Mouse (Mus musculus): ENCODE data around the gene Abl2. TPM values are rescaled to one million over a fixed set of nuclear protein-coding genes. Genes with fewer than 3 reads are reported as not detected.

Abl2 gene
- polyA plus RNA-seq, 1 experiment from 2014 or later: 4.2 TPM

DNA sequence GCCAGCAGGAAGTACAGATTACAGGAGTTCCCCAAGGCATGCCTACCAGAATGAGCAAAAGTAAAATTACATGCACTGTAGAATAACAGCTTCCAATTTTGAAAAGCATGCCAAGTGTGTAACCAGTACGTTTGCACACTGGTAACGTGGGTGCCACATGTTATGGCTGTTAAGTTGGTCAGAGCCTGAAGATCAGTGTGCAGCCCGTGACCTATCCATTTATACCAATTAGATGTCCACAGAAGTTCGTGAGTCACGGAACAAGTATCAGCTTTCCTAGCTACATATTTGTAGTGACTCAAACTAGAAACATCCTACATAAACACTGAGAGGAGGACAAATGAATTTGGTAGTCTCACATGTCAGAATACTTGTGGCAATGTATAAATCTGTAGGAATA, 80.9 kb downstream of the Abl2 start:
- Histone ChIP-seq H3K27me3 (ENCODE audit: control insufficient read depth, insufficient read depth, low read length) (no peaks in the 10 kb centered on the region), H3K4me1 (ENCODE audit: control insufficient read depth in 2 of 2, insufficient read depth in 2 of 2, low read length in 2 of 2) (no peaks in the 10 kb centered on the region), H3K9ac (ENCODE audit: low read length) (no peak overlapping the region), H3K4me3 (ENCODE audit: control insufficient read depth in 1 of 2, insufficient read depth in 1 of 2, low read depth in 1 of 2, low read length in 2 of 2) (no peak overlapping the region), H3K27ac (replicated peaks in 1 of 2; ENCODE audit: control insufficient read depth in 1 of 2, insufficient read depth in 1 of 2, low read depth in 2 of 2, low read length in 2 of 2) (no peak overlapping the region), H3K9me3 (ENCODE audit: control insufficient read depth, low read length) (no peaks in the 10 kb centered on the region), H3K36me3 (ENCODE audit: control insufficient read depth, insufficient read depth, low read length) (peaks cover 73% of the 10 kb centered on the region), H3K4me2 (ENCODE audit: low read length) (no peak overlapping the region)
- 88% methylated on average over 5 of the region's 5 CpGs for WGBS
- ATAC-seq (ENCODE audit: insufficient number of reproducible peaks, insufficient read depth, low FRiP score, low read depth): no peak

DNA sequence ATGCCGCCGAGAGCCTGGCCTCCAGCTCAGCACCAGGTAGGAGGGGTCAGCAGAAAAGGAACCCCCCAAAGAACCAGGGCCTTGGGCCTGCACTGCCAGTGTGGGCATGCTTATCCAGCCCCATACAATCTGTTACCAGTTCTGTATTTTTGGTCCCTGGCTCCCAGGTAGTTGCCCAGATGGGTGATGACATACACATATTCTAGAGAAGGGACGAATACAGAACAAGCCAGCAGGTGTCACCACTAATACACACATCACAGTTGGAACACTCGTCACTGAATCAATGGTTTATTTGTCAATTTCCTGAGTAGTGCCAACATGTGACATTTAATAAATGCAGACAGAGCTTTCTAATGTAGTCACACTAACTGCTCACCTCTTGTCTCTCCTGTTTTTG, 82.0 kb downstream of the Abl2 start:
- ATAC-seq (ENCODE audit: insufficient number of reproducible peaks, insufficient read depth, low FRiP score, low read depth): no peak
- 73% methylated on average over 4 of the region's 4 CpGs for WGBS
- no peaks in the 10 kb centered on the region for H3K9me3 ChIP-seq (ENCODE audit: control insufficient read depth, low read length)
- H3K4me2 ChIP-seq (ENCODE audit: low read length): no peak overlapping the region
- H3K27ac ChIP-seq (replicated peaks in 1 of 2; ENCODE audit: control insufficient read depth in 1 of 2, insufficient read depth in 1 of 2, low read depth in 2 of 2, low read length in 2 of 2): no peak overlapping the region
- H3K27me3 ChIP-seq (ENCODE audit: control insufficient read depth, insufficient read depth, low read length): no peaks in the 10 kb centered on the region
- no peaks in the 10 kb centered on the region for H3K4me1 ChIP-seq (ENCODE audit: control insufficient read depth in 2 of 2, insufficient read depth in 2 of 2, low read length in 2 of 2)
- H3K4me3 ChIP-seq (ENCODE audit: control insufficient read depth in 1 of 2, insufficient read depth in 1 of 2, low read depth in 1 of 2, low read length in 2 of 2): no peak overlapping the region
- no peak overlapping the region for H3K9ac ChIP-seq (ENCODE audit: low read length)
- peaks cover 64% of the 10 kb centered on the region for H3K36me3 ChIP-seq (ENCODE audit: control insufficient read depth, insufficient read depth, low read length)

DNA sequence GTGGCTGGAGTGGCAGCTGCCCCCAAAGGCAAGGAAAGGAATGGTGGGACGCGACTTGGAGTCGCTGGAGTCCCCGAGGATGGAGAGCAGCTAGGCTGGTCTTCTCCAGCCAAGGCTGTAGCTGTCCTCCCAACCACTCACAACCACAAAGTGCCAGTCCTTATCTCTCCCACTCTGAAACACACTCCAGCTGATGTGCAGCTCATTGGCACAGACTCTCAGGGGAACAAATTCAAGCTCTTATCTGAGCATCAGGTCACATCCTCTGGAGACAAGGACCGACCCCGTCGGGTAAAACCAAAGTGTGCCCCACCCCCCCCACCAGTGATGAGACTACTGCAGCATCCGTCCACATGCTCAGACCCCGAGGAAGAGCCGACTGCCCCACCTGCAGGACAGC, 83.2 kb downstream of the Abl2 start:
- Histone ChIP-seq H3K9ac (ENCODE audit: low read length) (no peak overlapping the region), H3K27ac (replicated peaks in 1 of 2; ENCODE audit: control insufficient read depth in 1 of 2, insufficient read depth in 1 of 2, low read depth in 2 of 2, low read length in 2 of 2) (no peak overlapping the region), H3K4me1 (ENCODE audit: control insufficient read depth in 2 of 2, insufficient read depth in 2 of 2, low read length in 2 of 2) (no peaks in the 10 kb centered on the region), H3K9me3 (ENCODE audit: control insufficient read depth, low read length) (no peaks in the 10 kb centered on the region), H3K4me3 (ENCODE audit: control insufficient read depth in 1 of 2, insufficient read depth in 1 of 2, low read depth in 1 of 2, low read length in 2 of 2) (no peak overlapping the region), H3K27me3 (ENCODE audit: control insufficient read depth, insufficient read depth, low read length) (no peaks in the 10 kb centered on the region), H3K4me2 (ENCODE audit: low read length) (no peak overlapping the region), H3K36me3 (ENCODE audit: control insufficient read depth, insufficient read depth, low read length) (peaks cover 58% of the 10 kb centered on the region)
- 67% methylated on average over 10 of the region's 10 CpGs for WGBS
- ATAC-seq (ENCODE audit: insufficient number of reproducible peaks, insufficient read depth, low FRiP score, low read depth): no peak; the same call in 1 of the 2 replicates

DNA sequence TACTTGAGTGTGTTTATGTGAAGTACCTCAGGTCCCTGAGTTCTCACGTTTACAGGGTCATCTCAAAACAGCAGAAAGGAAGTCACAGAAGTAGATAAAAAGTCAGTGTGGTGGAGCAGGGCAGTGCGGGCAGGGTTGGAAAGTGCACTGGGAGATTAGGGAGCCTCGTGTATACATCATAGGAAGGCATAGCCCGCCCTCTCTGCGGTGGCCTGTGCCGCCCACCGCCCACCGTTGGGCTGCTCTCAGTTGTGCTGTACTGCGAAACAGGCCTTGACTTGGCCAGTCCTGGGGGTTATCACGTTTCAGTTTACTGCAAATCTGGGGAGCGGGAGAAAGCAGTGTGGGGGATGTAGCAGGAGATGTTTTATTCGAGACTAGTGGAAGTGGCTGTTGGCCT, 84.2 kb downstream of the Abl2 start:
- H3K27ac ChIP-seq (replicated peaks in 1 of 2; ENCODE audit: control insufficient read depth in 1 of 2, insufficient read depth in 1 of 2, low read depth in 2 of 2, low read length in 2 of 2): no peak overlapping the region
- H3K36me3 ChIP-seq (ENCODE audit: control insufficient read depth, insufficient read depth, low read length): peaks cover 60% of the 10 kb centered on the region
- no peak overlapping the region for H3K9ac ChIP-seq (ENCODE audit: low read length)
- no peak for ATAC-seq (ENCODE audit: insufficient number of reproducible peaks, insufficient read depth, low FRiP score, low read depth)
- H3K9me3 ChIP-seq (ENCODE audit: control insufficient read depth, low read length): no peaks in the 10 kb centered on the region
- no peaks in the 10 kb centered on the region for H3K4me1 ChIP-seq (ENCODE audit: control insufficient read depth in 2 of 2, insufficient read depth in 2 of 2, low read length in 2 of 2)
- no peak overlapping the region for H3K4me3 ChIP-seq (ENCODE audit: control insufficient read depth in 1 of 2, insufficient read depth in 1 of 2, low read depth in 1 of 2, low read length in 2 of 2)
- H3K27me3 ChIP-seq (ENCODE audit: control insufficient read depth, insufficient read depth, low read length): no peaks in the 10 kb centered on the region
- WGBS: 67% methylated on average over 12 of the region's 12 CpGs
- H3K4me2 ChIP-seq (ENCODE audit: low read length): no peak overlapping the region

- Histone ChIP-seq H3K9ac (ENCODE audit: low read length) (no peak overlapping the region), H3K27me3 (ENCODE audit: control insufficient read depth, insufficient read depth, low read length) (no peaks in the 10 kb centered on the region), H3K9me3 (ENCODE audit: control insufficient read depth, low read length) (no peaks in the 10 kb centered on the region), H3K4me1 (ENCODE audit: control insufficient read depth in 2 of 2, insufficient read depth in 2 of 2, low read length in 2 of 2) (peaks cover 3 to 4% of the 10 kb centered on the region in 2 experiments; a peak in 1 of 4 replicates), H3K4me2 (ENCODE audit: low read length) (no peak overlapping the region), H3K27ac (replicated peaks in 1 of 2; ENCODE audit: control insufficient read depth in 1 of 2, insufficient read depth in 1 of 2, low read depth in 2 of 2, low read length in 2 of 2) (no peak overlapping the region), H3K36me3 (ENCODE audit: control insufficient read depth, insufficient read depth, low read length) (peaks cover 56% of the 10 kb centered on the region), H3K4me3 (ENCODE audit: control insufficient read depth in 1 of 2, insufficient read depth in 1 of 2, low read depth in 1 of 2, low read length in 2 of 2) (no peak overlapping the region)
- no peak for ATAC-seq (ENCODE audit: insufficient number of reproducible peaks, insufficient read depth, low FRiP score, low read depth)
- 90% methylated on average over 10 of the region's 10 CpGs for WGBS
Observed at GRCm38 (mm10) chr1:156644061-156644460, 85.5 kb downstream of the Abl2 start.

DNA sequence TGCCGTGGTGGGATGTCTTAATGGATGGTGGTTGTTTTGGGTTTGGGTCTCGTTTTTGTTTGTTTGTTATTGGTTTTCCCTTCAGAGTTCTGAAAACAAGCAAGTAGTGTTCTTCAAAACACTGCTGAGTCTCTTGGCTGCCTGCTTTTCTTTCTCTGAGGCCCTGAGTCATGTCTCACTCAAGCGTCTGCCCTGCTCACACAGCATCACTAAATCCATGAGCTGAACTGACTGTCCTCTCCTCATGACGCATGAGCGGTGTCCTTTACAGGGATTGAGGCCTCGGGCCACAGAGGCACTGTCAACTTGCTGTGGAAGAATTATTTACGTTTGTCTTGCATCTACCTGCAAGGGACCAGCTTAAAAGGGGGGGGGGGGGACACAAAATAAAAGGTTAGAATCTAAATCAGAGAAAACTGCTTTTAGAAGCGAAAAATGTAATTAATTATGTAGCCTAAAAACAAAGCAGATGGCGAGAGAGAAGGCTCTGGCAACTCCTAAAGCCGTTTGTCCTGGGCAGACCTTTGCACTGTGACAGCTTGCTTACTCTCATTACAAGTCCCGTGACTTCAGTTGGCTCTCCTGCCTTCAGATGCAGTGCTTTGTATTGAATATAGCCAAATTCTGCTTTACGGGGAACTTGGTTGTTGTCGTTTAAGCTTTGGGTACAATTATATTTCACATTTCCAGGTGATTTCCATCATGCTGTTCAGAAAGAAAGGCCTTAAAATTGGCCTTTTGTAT, 86.4 kb downstream of the Abl2 start:
- 86% methylated on average over 13 of the region's 13 CpGs for WGBS
- H3K4me1 ChIP-seq (ENCODE audit: control insufficient read depth in 2 of 2, insufficient read depth in 2 of 2, low read length in 2 of 2): peaks cover 3 to 4% of the 10 kb centered on the region in 2 experiments; a peak in 1 of 4 replicates
- H3K9ac ChIP-seq (ENCODE audit: low read length): no peak overlapping the region
- no peak overlapping the region for H3K4me2 ChIP-seq (ENCODE audit: low read length)
- H3K36me3 ChIP-seq (ENCODE audit: control insufficient read depth, insufficient read depth, low read length): peaks cover 52% of the 10 kb centered on the region
- no peak overlapping the region for H3K27ac ChIP-seq (replicated peaks in 1 of 2; ENCODE audit: control insufficient read depth in 1 of 2, insufficient read depth in 1 of 2, low read depth in 2 of 2, low read length in 2 of 2)
- H3K4me3 ChIP-seq (ENCODE audit: control insufficient read depth in 1 of 2, insufficient read depth in 1 of 2, low read depth in 1 of 2, low read length in 2 of 2): no peak overlapping the region
- no peak for ATAC-seq (ENCODE audit: insufficient number of reproducible peaks, insufficient read depth, low FRiP score, low read depth)
- H3K9me3 ChIP-seq (ENCODE audit: control insufficient read depth, low read length): no peaks in the 10 kb centered on the region
- H3K27me3 ChIP-seq (ENCODE audit: control insufficient read depth, insufficient read depth, low read length): no peaks in the 10 kb centered on the region

DNA sequence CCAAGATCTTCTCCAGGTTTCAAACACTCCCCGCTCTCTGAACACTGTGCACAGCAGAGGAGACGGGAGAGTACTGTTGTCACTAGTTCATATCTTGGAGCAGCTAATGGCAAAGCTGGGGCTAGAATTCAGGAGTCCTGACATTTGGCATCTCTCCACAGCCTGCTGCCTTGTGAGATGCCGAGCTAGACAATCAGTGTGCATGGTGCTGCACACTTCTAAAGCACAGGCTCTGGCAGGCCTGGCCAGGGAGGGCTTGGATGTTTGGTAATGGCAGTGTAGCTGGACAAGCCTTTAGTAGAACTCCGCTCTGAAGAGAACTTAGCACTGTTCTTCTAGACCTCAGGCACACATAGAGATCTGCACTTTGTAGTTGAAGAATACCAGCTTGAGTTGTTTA, 87.4 kb downstream of the Abl2 start:
- peaks cover 49% of the 10 kb centered on the region for H3K36me3 ChIP-seq (ENCODE audit: control insufficient read depth, insufficient read depth, low read length)
- no peak overlapping the region for H3K9ac ChIP-seq (ENCODE audit: low read length)

GRCm38 (mm10) chr1:156648705-156649104, 90.1 kb downstream of the Abl2 start:
- peaks cover 3 to 4% of the 10 kb centered on the region in 2 experiments; a peak in 2 of 4 replicates for H3K4me1 ChIP-seq (ENCODE audit: control insufficient read depth in 2 of 2, insufficient read depth in 2 of 2, low read length in 2 of 2)
- no peaks in the 10 kb centered on the region for H3K27me3 ChIP-seq (ENCODE audit: control insufficient read depth, insufficient read depth, low read length)
- no peak overlapping the region for H3K27ac ChIP-seq (replicated peaks in 1 of 2; ENCODE audit: control insufficient read depth in 1 of 2, insufficient read depth in 1 of 2, low read depth in 2 of 2, low read length in 2 of 2)
- H3K36me3 ChIP-seq (ENCODE audit: control insufficient read depth, insufficient read depth, low read length): peaks cover 28% of the 10 kb centered on the region
- 10% methylated on average over 2 of the region's 2 CpGs for WGBS
- H3K4me2 ChIP-seq (ENCODE audit: low read length): no peak overlapping the region
- H3K9me3 ChIP-seq (ENCODE audit: control insufficient read depth, low read length): no peaks in the 10 kb centered on the region
- H3K4me3 ChIP-seq (ENCODE audit: control insufficient read depth in 1 of 2, insufficient read depth in 1 of 2, low read depth in 1 of 2, low read length in 2 of 2): no peak overlapping the region
- no peak for ATAC-seq (ENCODE audit: insufficient number of reproducible peaks, insufficient read depth, low FRiP score, low read depth)
- H3K9ac ChIP-seq (ENCODE audit: low read length): no peak overlapping the region

More for the DNA sequence above, 87.4 kb downstream of the Abl2 start:
- H3K27ac ChIP-seq (replicated peaks in 1 of 2; ENCODE audit: control insufficient read depth in 1 of 2, insufficient read depth in 1 of 2, low read depth in 2 of 2, low read length in 2 of 2): no peak overlapping the region
- H3K4me2 ChIP-seq (ENCODE audit: low read length): no peak overlapping the region
- WGBS: 75% methylated on average over 4 of the region's 4 CpGs
- no peak for ATAC-seq (ENCODE audit: insufficient number of reproducible peaks, insufficient read depth, low FRiP score, low read depth)
- no peaks in the 10 kb centered on the region for H3K27me3 ChIP-seq (ENCODE audit: control insufficient read depth, insufficient read depth, low read length)
- no peaks in the 10 kb centered on the region for H3K9me3 ChIP-seq (ENCODE audit: control insufficient read depth, low read length)
- H3K4me1 ChIP-seq (ENCODE audit: control insufficient read depth in 2 of 2, insufficient read depth in 2 of 2, low read length in 2 of 2): peaks cover 3 to 4% of the 10 kb centered on the region in 2 experiments; a peak in 1 of 4 replicates
- H3K4me3 ChIP-seq (ENCODE audit: control insufficient read depth in 1 of 2, insufficient read depth in 1 of 2, low read depth in 1 of 2, low read length in 2 of 2): no peak overlapping the region

Measured in heart, embryonic 14.5 days (tissue).